Mouse (Mus musculus): Measurements from ENCODE around the gene Pgbd5.

The Pgbd5 gene

DNA sequence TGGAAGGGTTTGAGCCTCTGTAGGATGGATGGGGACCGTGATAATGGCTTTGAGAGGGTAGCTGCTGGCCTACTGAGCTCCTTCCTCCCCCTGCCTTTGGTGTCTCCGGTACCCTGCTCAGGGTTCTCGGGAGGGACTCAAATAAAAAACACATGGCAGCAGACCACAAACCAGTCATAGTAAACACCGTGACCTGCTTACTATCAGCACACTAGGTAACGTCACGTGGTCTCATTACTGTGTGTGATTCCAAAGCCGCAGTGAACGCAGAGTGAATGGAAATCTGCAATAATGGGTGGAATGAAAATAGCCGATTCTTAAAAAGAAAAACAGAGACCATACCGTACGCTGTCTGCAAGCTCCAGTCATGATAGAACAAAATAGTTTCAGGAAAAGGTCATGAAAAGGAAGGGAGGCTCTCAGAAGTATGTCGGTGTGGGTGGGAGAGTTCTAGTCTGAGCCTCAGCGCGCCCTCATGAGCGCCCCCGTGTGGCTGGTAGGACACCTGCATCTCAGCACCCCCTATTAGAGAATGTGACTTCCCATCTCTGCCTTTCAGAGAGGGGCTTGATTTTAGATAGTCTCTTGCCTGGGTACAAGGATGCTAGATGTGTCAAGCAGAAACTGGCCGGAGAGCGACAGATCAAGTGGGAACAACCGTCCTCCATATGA, 92.5 kb downstream of the Pgbd5 start:
- peak; percentile 43 to 51 for DNase-seq (ENCODE audit: low spot score in 2 of 2)

GRCm38 (mm10) chr8:124345098-124345497, 94.4 kb downstream of the Pgbd5 start:
- DNase-seq (ENCODE audit: low spot score in 2 of 2), result no peak

DNA sequence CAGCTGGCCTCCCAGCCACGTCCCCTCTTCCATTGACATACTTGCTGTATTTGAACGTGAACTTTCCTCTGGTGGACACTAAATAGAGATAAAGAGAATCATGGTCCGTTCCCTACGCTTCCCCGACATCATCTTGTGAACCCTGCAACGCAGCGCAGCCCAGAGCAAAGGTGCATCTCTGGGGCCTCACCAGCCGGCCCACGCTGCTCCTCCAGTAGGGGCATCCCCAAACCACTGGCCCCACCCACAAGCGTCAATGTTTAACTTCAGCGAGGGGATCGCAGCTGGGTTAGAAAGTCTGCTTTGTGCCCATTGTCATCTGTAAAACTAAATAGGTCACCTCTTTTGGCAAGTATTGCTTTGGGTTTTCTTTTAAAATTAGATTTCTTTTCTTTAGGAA, 95.5 kb downstream of the Pgbd5 start:
- no peak for DNase-seq (ENCODE audit: low spot score in 2 of 2)

DNA sequence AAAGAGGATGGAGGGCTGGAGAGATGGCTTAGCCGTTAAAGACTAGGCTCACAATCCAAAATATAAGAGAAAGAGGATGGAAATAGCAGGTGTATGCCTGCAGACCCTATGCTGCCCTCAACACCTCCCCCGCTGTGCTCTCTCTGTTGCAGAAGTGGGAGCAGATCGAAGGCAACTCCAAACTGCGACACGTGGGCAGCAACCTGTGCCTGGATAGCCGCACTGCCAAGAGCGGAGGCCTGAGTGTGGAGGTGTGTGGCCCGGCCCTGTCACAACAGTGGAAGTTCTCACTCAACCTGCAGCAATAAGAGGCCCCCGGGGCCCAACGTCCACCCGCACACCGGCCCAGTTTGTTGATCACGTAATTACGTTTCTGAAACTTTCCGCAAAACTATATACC, 96.3 kb downstream of the Pgbd5 start:
- DNase-seq (ENCODE audit: low spot score in 2 of 2), result peak; percentile 37 to 45

- DNase-seq (ENCODE audit: low spot score in 2 of 2), result no peak
These were observed 98.9 kb downstream of the Pgbd5 start for GRCm38 (mm10) chr8:124340360-124341068.

DNA sequence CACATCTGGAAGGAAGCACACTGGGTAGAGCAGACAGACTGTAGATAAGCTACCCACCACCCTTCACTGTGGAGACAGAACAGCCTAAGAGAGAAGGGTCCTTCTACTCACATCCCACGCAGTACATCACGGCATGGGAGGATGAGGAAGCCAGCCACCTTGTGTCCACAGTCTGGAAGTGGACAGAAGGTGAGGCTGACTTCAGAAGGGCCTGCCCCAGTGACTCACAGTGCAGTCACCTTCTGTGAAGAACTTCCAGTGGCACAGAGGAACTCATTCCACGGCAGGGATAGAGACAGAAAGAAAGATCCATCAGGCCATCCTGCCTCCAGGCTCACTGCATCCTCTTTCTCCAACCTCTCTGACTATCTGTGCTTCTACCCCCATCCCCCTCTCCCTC, 99.7 kb downstream of the Pgbd5 start:
- DNase-seq (ENCODE audit: low spot score in 2 of 2), result no peak

GRCm38 (mm10) chr8:124336302-124336701, 103.2 kb downstream of the Pgbd5 start:
- no peak for DNase-seq (ENCODE audit: low spot score in 2 of 2)

DNA sequence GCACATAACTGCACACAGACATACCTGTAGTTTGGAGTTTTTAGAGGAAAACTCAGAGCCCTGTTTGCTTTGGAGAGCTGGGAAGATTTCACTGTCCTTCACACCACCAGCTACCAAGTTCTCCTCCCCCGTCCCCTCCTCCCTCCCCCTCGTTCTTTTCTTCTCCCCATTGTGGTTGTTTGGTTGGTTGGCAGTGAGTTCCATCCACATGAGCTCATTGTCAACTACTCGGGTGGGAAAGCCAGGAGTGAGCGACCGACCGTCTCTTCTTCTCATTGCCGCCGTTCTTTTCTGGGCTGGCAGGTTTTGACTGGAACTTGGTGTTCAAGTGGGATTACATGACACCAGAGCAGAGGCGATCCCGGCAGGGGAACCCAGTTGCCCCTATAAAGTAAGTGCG, 107.8 kb downstream of the Pgbd5 start:
- DNase-seq (ENCODE audit: low spot score in 2 of 2), result no peak

DNA sequence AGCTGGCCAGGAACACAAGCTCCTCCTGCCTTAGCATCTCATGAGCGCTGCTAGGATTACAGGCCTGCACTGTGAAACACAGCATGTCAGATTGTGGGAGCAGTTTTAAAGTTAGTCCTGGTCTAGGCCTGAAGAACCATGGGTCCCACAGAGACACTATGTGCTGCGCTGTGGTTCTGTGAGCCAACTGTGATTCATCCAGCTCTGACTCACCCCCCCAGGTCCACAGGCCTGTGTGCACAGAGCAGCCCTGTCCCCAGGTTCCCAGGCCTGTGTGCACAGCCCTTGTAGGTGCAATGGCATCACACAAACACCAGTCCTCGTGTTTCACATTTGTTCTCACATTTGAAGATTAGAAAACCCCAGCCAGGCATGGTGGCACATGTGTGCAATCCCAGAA, 108.4 kb downstream of the Pgbd5 start:
- no peak for DNase-seq (ENCODE audit: low spot score in 2 of 2)

DNA sequence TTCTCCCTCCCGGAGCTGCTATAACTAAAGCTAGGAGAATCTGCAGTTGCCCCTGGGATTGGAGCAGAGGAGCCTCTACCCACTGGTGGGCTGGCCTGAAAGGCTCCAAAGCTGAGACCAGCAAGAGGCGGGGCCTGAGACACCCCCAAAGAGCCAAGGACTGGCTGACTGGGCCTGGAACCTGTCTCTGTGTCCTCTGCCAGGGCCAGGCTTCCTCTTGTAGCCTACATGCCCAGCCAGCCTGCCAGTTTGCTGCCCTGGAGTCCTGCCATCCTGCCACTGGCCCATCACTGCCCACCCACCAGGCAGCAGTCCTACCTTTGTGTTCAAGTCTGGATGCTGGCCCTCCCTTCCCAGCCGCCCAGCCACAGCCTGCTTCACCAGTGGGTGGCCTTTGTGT, 109.0 kb downstream of the Pgbd5 start:
- no peak for DNase-seq (ENCODE audit: low spot score in 2 of 2)

DNA sequence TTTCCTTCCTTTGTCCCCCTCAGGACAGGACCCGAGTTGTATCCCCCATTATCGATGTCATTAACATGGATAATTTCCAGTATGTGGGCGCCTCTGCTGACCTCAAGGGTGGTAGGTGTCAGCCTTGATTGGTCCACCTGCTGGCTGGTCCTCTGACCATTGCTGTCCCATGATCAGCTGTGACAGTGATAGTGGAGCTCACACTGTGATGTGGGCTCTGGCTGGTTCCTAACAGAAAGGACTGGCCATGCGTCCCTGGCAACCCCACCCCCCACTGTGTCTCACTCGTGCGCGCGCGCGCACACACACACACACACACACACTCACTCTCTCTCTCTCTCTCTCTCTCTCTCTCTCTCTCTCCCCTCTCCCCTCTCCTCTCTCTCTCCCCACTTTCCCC, 109.8 kb downstream of the Pgbd5 start:
- no peak for DNase-seq (ENCODE audit: low spot score in 2 of 2)

DNA sequence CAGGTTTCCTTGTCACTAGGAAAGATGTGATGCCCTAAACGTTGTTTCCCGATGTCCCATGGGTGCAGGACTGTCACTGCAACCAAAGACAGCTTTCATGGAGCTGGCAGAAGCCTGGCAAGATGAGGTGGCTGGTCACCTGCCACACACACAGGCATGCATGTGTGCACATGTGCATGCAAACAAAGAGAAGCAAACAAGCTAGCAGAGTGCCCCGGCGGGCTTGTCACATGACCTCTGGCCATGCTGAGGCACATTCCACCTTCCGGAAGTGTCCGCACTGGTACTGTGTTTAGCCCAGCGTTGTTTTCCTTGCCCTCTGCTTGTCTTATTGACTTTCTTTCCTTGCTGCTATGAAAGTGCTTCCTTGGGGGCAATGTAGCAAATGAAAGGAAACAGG, 111.2 kb downstream of the Pgbd5 start:
- no peak for DNase-seq (ENCODE audit: low spot score in 2 of 2)

- peak; percentile 50 to 71 for DNase-seq (ENCODE audit: low spot score in 2 of 2)
These were observed 116.1 kb downstream of the Pgbd5 start for GRCm38 (mm10) chr8:124323356-124323755.

DNA sequence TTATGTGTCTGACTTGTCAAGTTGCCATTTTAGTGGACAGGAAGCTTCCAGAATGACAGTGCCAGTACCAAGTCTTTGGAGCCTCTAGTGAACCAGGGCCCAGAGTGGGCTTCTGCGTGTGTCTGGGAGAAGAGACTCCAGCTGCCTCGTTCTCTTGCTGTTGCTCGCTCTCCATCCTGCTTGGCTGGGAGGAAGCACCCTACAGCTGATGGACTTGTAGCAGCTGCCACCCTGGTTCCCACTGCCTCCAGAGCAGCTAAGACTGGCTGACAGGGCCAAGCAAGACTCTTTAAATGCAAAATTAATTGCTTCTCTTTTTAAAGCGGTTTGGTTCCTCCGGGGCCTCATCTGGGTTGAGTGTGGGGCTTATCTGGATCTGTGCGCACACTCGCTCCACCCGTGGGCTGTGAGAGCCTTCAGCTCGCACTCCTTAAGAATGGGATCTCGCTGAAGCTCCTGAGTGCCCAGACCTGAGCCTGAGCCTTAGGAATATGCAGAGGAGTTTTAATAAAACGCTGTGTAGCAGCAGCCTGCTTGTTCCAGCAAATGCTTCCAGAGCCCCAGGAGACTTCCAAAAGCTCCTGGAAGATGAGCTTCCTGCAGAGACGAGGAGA, 118.1 kb downstream of the Pgbd5 start:
- DNase-seq (ENCODE audit: low spot score in 2 of 2), result peak in 1 of 2 experiments; percentile 36

DNA sequence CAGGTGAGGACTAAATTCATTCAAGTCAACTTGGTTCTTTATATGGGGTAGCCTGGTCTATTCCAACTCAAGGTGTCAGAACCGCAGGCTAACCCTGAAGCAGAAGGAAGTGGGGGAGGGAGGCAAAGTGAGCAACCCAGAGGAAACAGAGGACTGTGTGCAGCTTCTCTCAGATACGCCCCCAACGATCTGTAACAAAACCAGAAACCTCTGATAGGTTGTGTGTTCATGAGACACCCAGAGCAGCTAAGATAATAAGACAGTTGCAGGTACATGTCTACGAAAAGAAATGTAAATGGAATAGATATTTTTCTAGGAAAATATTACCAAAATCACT, 120.2 kb downstream of the Pgbd5 start:
- no peak for DNase-seq (ENCODE audit: low spot score in 2 of 2)
